Mouse (Mus musculus): ENCODE measurements around the gene Fkbp5.

- TF ChIP-seq CTCF (IDR thresholded peaks at IDR 0.05; ENCODE audit: control insufficient read depth, insufficient read depth, low read length) (no peak), POLR2A (IDR thresholded peaks at IDR 0.05; ENCODE audit: borderline replicate concordance, control insufficient read depth, low read depth, low read length) (no peak)
Measured at GRCm38 (mm10) chr17:28349901-28350465, 167.3 kb downstream of the Fkbp5 start.
